Mouse (Mus musculus) CD8-positive naive resting alpha-beta T cell, adult 57 days (primary cell): ENCODE results near the gene Pspn. TPM values are rescaled to one million over a fixed set of nuclear protein-coding genes. Genes with fewer than 3 reads are reported as not detected.

Source experiments
- total RNA-seq: library from RNA; stranded (reverse); gene quantifications from one replicate; pipeline ENCODE4 v1.2.4, GENCODE M21; 2023

Pspn gene
- not detected for total RNA-seq

GRCm38 (mm10) chr17:56999968-57000609 lies at the start of gene Pspn:
Pspn (minus strand) TSS chr17:57000018.

GRCm38 (mm10) chr17:57041554-57041953 lies 41.7 kb upstream of the Pspn start, which contains the start of gene Slc25a41:
Slc25a41 (minus strand) TSS chr17:57041654.

GRCm38 (mm10) chr17:57030931-57031660 lies 31.3 kb upstream of the Pspn start, which contains the start of gene Khsrp:
Khsrp (minus strand) TSS chr17:57031522.

GRCm38 (mm10) chr17:57011236-57012141 lies 11.7 kb upstream of the Pspn start, which contains the start of the genes Gtf2f1 and Gm17949:
Gtf2f1 (minus strand) TSS chr17:57011288.
Gm17949 (plus strand) TSS chr17:57011469.

GRCm38 (mm10) chr17:56997029-56997667 lies 2.7 kb downstream of the Pspn start, which contains the start of gene Alkbh7:
Alkbh7 (plus strand) TSS chr17:56997339.

GRCm38 (mm10) chr17:56990115-56990746 lies 9.6 kb downstream of the Pspn start, which contains the start of gene Clpp:
Clpp (plus strand) TSS chr17:56990305.

GRCm38 (mm10) chr17:56982013-56982412 lies 17.8 kb downstream of the Pspn start, which contains the start of gene Acer1:
Acer1 (minus strand) TSS chr17:56982126.

Other genes with a start within 250 kb of the Pspn start
- not detected for gene Nrtn, start 242.5 kb downstream of the Pspn start, total RNA-seq
- 60.0 TPM for gene Dus3l, start 235.3 kb downstream of the Pspn start, total RNA-seq
- gene Prr22, start 229.8 kb downstream of the Pspn start, total RNA-seq, result 2.1 TPM
- 21.6 TPM for gene Rfx2, start 169.0 kb downstream of the Pspn start, total RNA-seq
- gene Acsbg2, start 125.6 kb downstream of the Pspn start, total RNA-seq, result not detected
- 2.1 TPM for gene 1700061G19Rik, start 124.5 kb downstream of the Pspn start, total RNA-seq
- gene Mllt1, start 64.6 kb downstream of the Pspn start, total RNA-seq, result 49.0 TPM
- gene Acer1, start 17.9 kb downstream of the Pspn start, total RNA-seq, result not detected
- gene Clpp, start 9.7 kb downstream of the Pspn start, total RNA-seq, result 27.6 TPM
- gene Alkbh7, start 2.7 kb downstream of the Pspn start, total RNA-seq, result 12.2 TPM
- gene Gtf2f1, start 11.3 kb upstream of the Pspn start, total RNA-seq, result 70.0 TPM
- gene Gm17949, start 11.5 kb upstream of the Pspn start, total RNA-seq, result not detected
- 116 TPM for gene Khsrp, start 31.5 kb upstream of the Pspn start, total RNA-seq
- gene Slc25a41, start 41.6 kb upstream of the Pspn start, total RNA-seq, result not detected
- gene Crb3, start 59.1 kb upstream of the Pspn start, total RNA-seq, result 2.2 TPM
- 22.2 TPM for gene Slc25a23, start 59.8 kb upstream of the Pspn start, total RNA-seq
- gene Dennd1c, start 78.5 kb upstream of the Pspn start, total RNA-seq, result 160 TPM
- 1.5 TPM for gene Tubb4a, start 87.8 kb upstream of the Pspn start, total RNA-seq
- gene Tnfsf9, start 105.3 kb upstream of the Pspn start, total RNA-seq, result 0.40 TPM
- not detected for gene Cd70, start 149.8 kb upstream of the Pspn start, total RNA-seq
- 1.9 TPM for gene Tnfsf14, start 194.2 kb upstream of the Pspn start, total RNA-seq
- 1.3 TPM for gene C3, start 228.1 kb upstream of the Pspn start, total RNA-seq
- 36.6 TPM for gene Gpr108, start 248.4 kb upstream of the Pspn start, total RNA-seq
- 4.7 TPM for gene Trip10, start 249.4 kb upstream of the Pspn start, total RNA-seq